Mouse (Mus musculus): ENCODE measurements at regions not wholly inside any gene's neighbourhood (a gene's known extent, or its start where the extent isn't known, plus 50 kb on each side); places are given as distances from the start of the nearest gene placed in this dataset.

- in situ Hi-C loops (cut with MboI; ENCODE audit: low pct_ligation_motif_present, low pct_unique_long_range_greater_than_20kb, low sequenced_read_pairs): no loop called here
- Histone ChIP-seq H3K79me2 (replicated peaks; ENCODE audit: control insufficient read depth, extremely low read depth, insufficient read depth, poor library complexity, severe bottlenecking) (no peaks in the 10 kb centered on the region), H3K9me3 (replicated peaks; ENCODE audit: low read length) (no peaks in the 10 kb centered on the region), H3K4me1 (ENCODE audit: control insufficient read depth in 1 of 2, insufficient read depth in 2 of 2) (peaks cover 3 to 15% of the 10 kb centered on the region in 2 experiments), H3K4me3 (replicated peaks in 1 of 3; ENCODE audit: low read depth in 2 of 3, low read length in 2 of 3, poor library complexity in 1 of 3) (no peak overlapping the region), H3K9ac (ENCODE audit: insufficient read depth, low read depth) (no peak overlapping the region), H3K27me3 (replicated peaks) (no peaks in the 10 kb centered on the region), H3K36me3 (replicated peaks in 1 of 2; ENCODE audit: control insufficient read depth in 1 of 2, insufficient read depth in 1 of 2, low read length in 1 of 2) (no peaks in the 10 kb centered on the region), H3K27ac (ENCODE audit: insufficient read depth, low read depth) (no peak overlapping the region), H3K4me2 (ENCODE audit: insufficient read depth, low read depth, poor library complexity, severe bottlenecking) (no peak overlapping the region)
- DNase-seq (ENCODE audit: extremely low read depth): no peak
- TF ChIP-seq CHD1 (IDR thresholded peaks at IDR 0.05; ENCODE audit: low read depth, low read length) (no peak), POLR2AphosphoS2 (IDR thresholded peaks at IDR 0.05; ENCODE audit: low read depth, low read length) (no peak), POLR2A (IDR thresholded peaks at IDR 0.05; ENCODE audit: low read depth, low read length) (no peak), HCFC1 (IDR thresholded peaks at IDR 0.05; ENCODE audit: low read depth, low read length) (no peak), ETS1 (conservative IDR thresholded peaks at IDR 0.05; ENCODE audit: low read depth, low read length) (no peak), NELFE (IDR thresholded peaks at IDR 0.05; ENCODE audit: low read depth, low read length) (no peak), TBP (conservative IDR thresholded peaks at IDR 0.05; ENCODE audit: low read depth, low read length) (no peak), TCF12 (IDR thresholded peaks at IDR 0.05; ENCODE audit: low read depth, low read length) (no peak), CTCF (conservative IDR thresholded peaks at IDR 0.05 in 1 of 2, IDR thresholded peaks at IDR 0.05 in 1 of 2; ENCODE audit: low read depth in 2 of 2, low read length in 2 of 2) (no peak), SMC3 (IDR thresholded peaks at IDR 0.05; ENCODE audit: low read depth, low read length) (no peak), ZMIZ1 (IDR thresholded peaks at IDR 0.05; ENCODE audit: low read depth, low read length) (no peak), ELF1 (IDR thresholded peaks at IDR 0.05; ENCODE audit: low read depth, low read length) (no peak)
- dilution Hi-C loops (cut with MboI; ENCODE audit: extremely low pct_ligation_motif_present, extremely low pct_unique_long_range_greater_than_20kb, low sequenced_read_pairs): no loop called here
Measured at GRCm38 (mm10) chr8:26352541-26353010, 233.2 kb downstream of the Gm45692 start.

DNA sequence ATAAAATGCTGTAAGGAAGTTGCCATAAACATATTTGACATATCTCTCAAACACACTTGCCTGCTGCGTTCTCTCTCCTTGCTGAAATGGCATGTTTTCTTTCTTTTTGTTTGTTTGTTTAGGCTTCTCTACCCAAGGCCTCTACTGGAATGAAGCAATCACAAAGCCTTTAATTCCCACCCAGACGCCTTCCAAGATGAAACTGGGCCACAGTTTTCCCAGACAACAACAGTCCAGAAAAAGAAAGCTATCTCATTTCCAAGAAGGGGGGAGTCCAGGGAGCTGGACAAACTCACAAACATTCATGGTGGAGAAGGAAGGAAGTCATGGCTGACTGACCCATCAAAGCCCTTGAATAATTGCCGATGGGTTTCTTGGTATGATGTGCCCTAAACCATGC is 234.1 kb downstream of the Gm45692 start:
- no peak overlapping the region for H3K4me2 ChIP-seq (ENCODE audit: insufficient read depth, low read depth, poor library complexity, severe bottlenecking)
- H3K9me3 ChIP-seq (replicated peaks; ENCODE audit: low read length): no peaks in the 10 kb centered on the region
- H3K4me1 ChIP-seq (ENCODE audit: control insufficient read depth in 1 of 2, insufficient read depth in 2 of 2): peaks cover 3 to 15% of the 10 kb centered on the region in 2 experiments
- no peak overlapping the region for H3K4me3 ChIP-seq (replicated peaks in 1 of 3; ENCODE audit: low read depth in 2 of 3, low read length in 2 of 3, poor library complexity in 1 of 3)
- TF ChIP-seq ETS1 (conservative IDR thresholded peaks at IDR 0.05; ENCODE audit: low read depth, low read length) (no peak), MAZ (IDR thresholded peaks at IDR 0.05; ENCODE audit: low read depth, low read length) (no peak), EP300 (IDR thresholded peaks at IDR 0.05; ENCODE audit: low read length) (no peak), E2F4 (IDR thresholded peaks at IDR 0.05; ENCODE audit: insufficient replicate concordance, low read depth, low read length) (no peak), ZKSCAN1 (IDR thresholded peaks at IDR 0.05; ENCODE audit: borderline replicate concordance, low read depth, low read length) (no peak), CHD1 (IDR thresholded peaks at IDR 0.05; ENCODE audit: low read depth, low read length) (no peak), MAX (IDR thresholded peaks at IDR 0.05; ENCODE audit: low read length) (no peak), JUND (conservative IDR thresholded peaks at IDR 0.05; ENCODE audit: low read depth, low read length) (no peak), USF2 (conservative IDR thresholded peaks at IDR 0.05; ENCODE audit: low read depth, low read length) (no peak), PAX5 (IDR thresholded peaks at IDR 0.05; ENCODE audit: low read length) (no peak), ZNF384 (IDR thresholded peaks at IDR 0.05; ENCODE audit: low read depth, low read length) (no peak), ELF1 (IDR thresholded peaks at IDR 0.05; ENCODE audit: low read depth, low read length) (no peak)
- dilution Hi-C loops (cut with MboI; ENCODE audit: extremely low pct_ligation_motif_present, extremely low pct_unique_long_range_greater_than_20kb, low sequenced_read_pairs) (no loop called here), in situ Hi-C loops (cut with MboI; ENCODE audit: low pct_ligation_motif_present, low pct_unique_long_range_greater_than_20kb, low sequenced_read_pairs) (no loop called here)
- no peak overlapping the region for H3K27ac ChIP-seq (ENCODE audit: insufficient read depth, low read depth)
- DNase-seq (ENCODE audit: extremely low read depth): no peak
- H3K27me3 ChIP-seq (replicated peaks): no peaks in the 10 kb centered on the region
- no peak overlapping the region for H3K9ac ChIP-seq (ENCODE audit: insufficient read depth, low read depth)
- H3K36me3 ChIP-seq (replicated peaks in 1 of 2; ENCODE audit: control insufficient read depth in 1 of 2, insufficient read depth in 1 of 2, low read length in 1 of 2): no peaks in the 10 kb centered on the region
- no peaks in the 10 kb centered on the region for H3K79me2 ChIP-seq (replicated peaks; ENCODE audit: control insufficient read depth, extremely low read depth, insufficient read depth, poor library complexity, severe bottlenecking)
